Mouse (Mus musculus) ES-Bruce4 (cell line): Measurements from ENCODE around the gene Adar.

Experiments
- CTCF ChIP-seq: IDR thresholded peaks from one replicate; pipeline ENCODE4 v1.8.1; 2011; ENCODE audit warnings: low read depth, low read length
- EP300 ChIP-seq: IDR thresholded peaks from 2 replicates; pipeline ENCODE4 v1.6.1; 2011; ENCODE audit warnings: low read depth, low read length; ENCODE audit not compliant: insufficient read depth
- POLR2A ChIP-seq: IDR thresholded peaks from one replicate; pipeline ENCODE4 v1.8.1; 2011; ENCODE audit warnings: low read length; ENCODE audit not compliant: insufficient read depth

- TF ChIP-seq CTCF (no peak), EP300 (no peak), POLR2A (no peak)
These were observed 15.9 kb upstream of the Adar start for GRCm38 (mm10) chr3:89698958-89699357.
